9 mouse cellular contexts compared by ENCODE assay signal in the genomic region with DNA sequence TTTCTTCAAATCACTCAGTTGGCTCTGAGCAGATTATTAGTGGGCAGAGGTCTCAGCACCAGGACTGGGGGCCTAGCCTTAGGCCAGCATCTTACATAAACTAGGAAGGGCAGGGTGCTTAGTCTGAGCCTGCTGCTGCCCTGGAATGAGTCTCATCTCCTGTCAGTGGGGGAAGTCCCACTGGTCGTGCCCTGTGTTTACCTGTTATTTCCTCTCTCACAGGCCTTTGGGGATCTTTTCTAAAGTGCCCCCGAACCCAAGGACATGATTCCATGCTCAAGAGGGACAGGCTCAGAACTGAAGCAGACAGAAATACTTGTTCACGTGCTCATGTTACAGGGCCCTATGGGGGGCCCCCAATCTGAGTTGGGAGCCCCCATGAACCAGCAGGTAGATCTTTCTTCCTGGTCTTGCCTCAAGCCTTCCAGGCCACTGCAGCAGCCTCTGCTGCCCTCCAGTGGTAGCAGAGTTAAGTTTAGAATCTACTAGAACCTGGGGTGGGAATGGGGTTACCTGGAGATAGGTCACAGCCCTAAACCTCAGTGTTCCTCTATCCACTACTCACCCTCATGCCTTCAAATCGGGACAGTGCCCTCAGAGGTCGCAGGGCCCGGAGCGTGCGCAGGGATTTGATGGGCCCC. TPM values are rescaled to one million over a fixed set of nuclear protein-coding genes. Genes with fewer than 3 reads are reported as not detected.
DNase-seq lines count a peak whose midpoint lies in the region; ATAC-seq lines count a peak whose summit lies in the region.
"Had no signal": no experiment of that assay in that cellular context is flagged by ENCODE, and none has a peak within 500 bp of the region (broad histone marks: within the 10 kb centered on the region; RNA-seq: fewer than 3 reads in every experiment).

No protein-coding gene starts in this region.

- no peak overlapping the region for H3K4me2 ChIP-seq in midbrain, embryonic 11.5 days
- H3K4me2 ChIP-seq in midbrain, embryonic 16.5 days (ENCODE audit: low read length): no peak overlapping the region
- H3K4me2 ChIP-seq in intestine, embryonic 16.5 days (ENCODE audit: low read depth, low read length): no peak overlapping the region
- H3K4me2 ChIP-seq: embryonic facial prominence, embryonic 15.5 days had no signal

- WGBS in midbrain, embryonic 11.5 days: 71% methylated on average over 8 of the region's 8 CpGs
- 70% methylated on average over 8 of the region's 8 CpGs for WGBS in midbrain, embryonic 16.5 days
- WGBS in embryonic facial prominence, embryonic 10.5 days: 68% methylated on average over 8 of the region's 8 CpGs
- 63% methylated on average over 8 of the region's 8 CpGs for WGBS in intestine, embryonic 16.5 days

- H3K36me3 ChIP-seq in midbrain, embryonic 11.5 days (ENCODE audit: control insufficient read depth, insufficient read depth, low read length): no peaks in the 10 kb centered on the region
- H3K36me3 ChIP-seq in midbrain, embryonic 16.5 days (ENCODE audit: control insufficient read depth, insufficient read depth, low read length): no peaks in the 10 kb centered on the region
- no peaks in the 10 kb centered on the region for H3K36me3 ChIP-seq in embryonic facial prominence, embryonic 10.5 days (replicated peaks)
- no peaks in the 10 kb centered on the region for H3K36me3 ChIP-seq in intestine, embryonic 16.5 days (ENCODE audit: control insufficient read depth, insufficient read depth, low read length)
- H3K36me3 ChIP-seq: embryonic facial prominence, embryonic 15.5 days had no signal

- intact Hi-C loops in left cerebral cortex, postnatal 36 days (cut with DNase I): loop anchor here (5.0 kb wide), 1 partner anchor 57 kb away; no protein-coding TSS in a partner anchor

- H3K27ac ChIP-seq in midbrain, embryonic 11.5 days (ENCODE audit: low read depth, low read length): no peak overlapping the region
- no peak overlapping the region for H3K27ac ChIP-seq in midbrain, embryonic 16.5 days (ENCODE audit: low read length)
- peak overlapping the region; percentile 40; the same call in 1 of the 2 replicates for H3K27ac ChIP-seq in embryonic facial prominence, embryonic 10.5 days (replicated peaks)
- H3K27ac ChIP-seq in intestine, embryonic 16.5 days (ENCODE audit: low read length): no peak overlapping the region
- H3K27ac ChIP-seq: embryonic facial prominence, embryonic 15.5 days had no signal

- H3K4me1 ChIP-seq in midbrain, embryonic 11.5 days (ENCODE audit: control insufficient read depth, insufficient read depth, low read length): no peaks in the 10 kb centered on the region; the same call in 1 of the 2 replicates
- H3K4me1 ChIP-seq in midbrain, embryonic 16.5 days (ENCODE audit: control insufficient read depth, insufficient read depth, low read length): no peaks in the 10 kb centered on the region
- peaks cover 29% of the 10 kb centered on the region for H3K4me1 ChIP-seq in embryonic facial prominence, embryonic 10.5 days
- H3K4me1 ChIP-seq in intestine, embryonic 16.5 days (ENCODE audit: control insufficient read depth, insufficient read depth, low read length): no peaks in the 10 kb centered on the region

- no peak overlapping the region for H3K4me3 ChIP-seq in midbrain, embryonic 11.5 days (ENCODE audit: low read depth, low read length)
- H3K4me3 ChIP-seq in midbrain, embryonic 16.5 days (ENCODE audit: low read depth, low read length): no peak overlapping the region
- H3K4me3 ChIP-seq in embryonic facial prominence, embryonic 10.5 days: no peak overlapping the region
- no peak overlapping the region for H3K4me3 ChIP-seq in intestine, embryonic 16.5 days (ENCODE audit: low read length)
- H3K4me3 ChIP-seq: embryonic facial prominence, embryonic 15.5 days had no signal

- no peaks in the 10 kb centered on the region for H3K9me3 ChIP-seq in midbrain, embryonic 11.5 days (ENCODE audit: control insufficient read depth, low read length)
- H3K9me3 ChIP-seq in midbrain, embryonic 16.5 days (replicated peaks; ENCODE audit: control insufficient read depth, low read length, poor library complexity, severe bottlenecking): no peaks in the 10 kb centered on the region
- no peaks in the 10 kb centered on the region for H3K9me3 ChIP-seq in embryonic facial prominence, embryonic 10.5 days
- H3K9me3 ChIP-seq in intestine, embryonic 16.5 days (ENCODE audit: control insufficient read depth, low read length): no peaks in the 10 kb centered on the region
- H3K9me3 ChIP-seq: embryonic facial prominence, embryonic 15.5 days had no signal

- H3K27me3 ChIP-seq in midbrain, embryonic 11.5 days (ENCODE audit: control insufficient read depth, insufficient read depth, low read length): no peaks in the 10 kb centered on the region
- no peaks in the 10 kb centered on the region for H3K27me3 ChIP-seq in midbrain, embryonic 16.5 days (ENCODE audit: control insufficient read depth, insufficient read depth, low read depth, low read length)
- H3K27me3 ChIP-seq in embryonic facial prominence, embryonic 10.5 days (replicated peaks; ENCODE audit: low read depth, poor library complexity, severe bottlenecking): no peaks in the 10 kb centered on the region
- H3K27me3 ChIP-seq in intestine, embryonic 16.5 days (replicated peaks; ENCODE audit: control insufficient read depth, insufficient read depth, low read length): no peaks in the 10 kb centered on the region
- H3K27me3 ChIP-seq: embryonic facial prominence, embryonic 15.5 days had no signal

- ATAC-seq in midbrain, embryonic 11.5 days (ENCODE audit: low FRiP score): no peak
- ATAC-seq in midbrain, embryonic 16.5 days: no peak
- ATAC-seq in intestine, embryonic 16.5 days: 0 out of 2 replicates have a peak, but pooled peaks have one; percentile 43

- H3K9ac ChIP-seq in midbrain, embryonic 11.5 days (ENCODE audit: low read length): no peak overlapping the region
- H3K9ac ChIP-seq in midbrain, embryonic 16.5 days (ENCODE audit: low read depth, low read length): no peak overlapping the region
- 0 out of 2 replicates have a peak overlapping the region, but pooled peaks have one; percentile 5 for H3K9ac ChIP-seq in intestine, embryonic 16.5 days (ENCODE audit: low read depth, low read length)
- H3K9ac ChIP-seq: embryonic facial prominence, embryonic 15.5 days had no signal

- peak; percentile 86 for DNase-seq in midbrain, embryonic 11.5 days (ENCODE audit: low spot score, missing footprints)
- DNase-seq in adrenal gland, postnatal 10 days: peak; percentile 75
- DNase-seq in embryonic facial prominence, embryonic 10.5 days (ENCODE audit: low spot score): peak; percentile 65
- DNase-seq in left cerebral cortex, postnatal 36 days (ENCODE audit: low spot score in 2 of 2): peak; percentile 29 to 47
- DNase-seq in ovary, postnatal 36 days (ENCODE audit: low spot score): peak; percentile 45
- DNase-seq in thymus, postnatal 25 days: peak; percentile 84

RNA-seq across cellular contexts. Expression of gene Cd79b, which starts 11.1 kb away (rescaled TPM):
- polyA plus RNA-seq in midbrain, embryonic 11.5 days (2014; fragmentation: Nextera tagmentation; extraction: Ambion mirVana): 1.2 and 1.8 TPM in 2 replicates
- polyA plus RNA-seq in midbrain, embryonic 16.5 days (2015; fragmentation: Nextera tagmentation; extraction: Ambion mirVana): 0.76 and 0.92 TPM in 2 replicates
- total RNA-seq in adrenal gland, postnatal 10 days (2021): 10 to 100 TPM; 10.9 to 11.6 TPM
- polyA plus RNA-seq in embryonic facial prominence, embryonic 10.5 days (2016; fragmentation: Nextera tagmentation; extraction: Ambion mirVana): 0.91 and 1.7 TPM in 2 replicates
- 3.0 and 4.4 TPM in 2 replicates for polyA plus RNA-seq in intestine, embryonic 16.5 days (2015; fragmentation: Nextera tagmentation; extraction: Ambion mirVana)
- under 1 TPM; 0.27 to 0.34 TPM for total RNA-seq in left cerebral cortex, postnatal 36 days (2021)

RNA-seq across cellular contexts. Expression of gene Gh, which starts 24.0 kb away (rescaled TPM):
- polyA plus RNA-seq in midbrain, embryonic 11.5 days (2014; fragmentation: Nextera tagmentation; extraction: Ambion mirVana): not detected in 2 replicates
- polyA plus RNA-seq in midbrain, embryonic 16.5 days (2015; fragmentation: Nextera tagmentation; extraction: Ambion mirVana): 1.2 TPM in 1 of 2 replicates, not detected in the other
- total RNA-seq in adrenal gland, postnatal 10 days (2021): not detected
- polyA plus RNA-seq in embryonic facial prominence, embryonic 10.5 days (2016; fragmentation: Nextera tagmentation; extraction: Ambion mirVana): not detected in 2 replicates
- polyA plus RNA-seq in intestine, embryonic 16.5 days (2015; fragmentation: Nextera tagmentation; extraction: Ambion mirVana): not detected in 2 replicates
- not detected for total RNA-seq in left cerebral cortex, postnatal 36 days (2021)
- polyA plus RNA-seq: embryonic facial prominence, embryonic 15.5 days had no signal

RNA-seq across cellular contexts. Expression of gene Scn4a, which starts 27.4 kb away (rescaled TPM):
- not detected in 2 replicates for polyA plus RNA-seq in midbrain, embryonic 11.5 days (2014; fragmentation: Nextera tagmentation; extraction: Ambion mirVana)
- not detected in 2 replicates for polyA plus RNA-seq in midbrain, embryonic 16.5 days (2015; fragmentation: Nextera tagmentation; extraction: Ambion mirVana)
- 10 to 100 TPM in 1 of 2 experiments, 1 to 10 TPM in 1; 2.0 to 13.3 TPM for total RNA-seq in adrenal gland, postnatal 10 days (2021)
- 0.04 and 0.10 TPM in 2 replicates for polyA plus RNA-seq in embryonic facial prominence, embryonic 10.5 days (2016; fragmentation: Nextera tagmentation; extraction: Ambion mirVana)
- 0.02 TPM in 1 of 2 replicates, not detected in the other for polyA plus RNA-seq in intestine, embryonic 16.5 days (2015; fragmentation: Nextera tagmentation; extraction: Ambion mirVana)
- not detected for total RNA-seq in left cerebral cortex, postnatal 36 days (2021)

RNA-seq across cellular contexts. Expression of gene Prr29, which starts 39.6 kb away (rescaled TPM):
- not detected in 2 replicates for polyA plus RNA-seq in midbrain, embryonic 11.5 days (2014; fragmentation: Nextera tagmentation; extraction: Ambion mirVana)
- not detected in 2 replicates for polyA plus RNA-seq in midbrain, embryonic 16.5 days (2015; fragmentation: Nextera tagmentation; extraction: Ambion mirVana)
- 1 to 10 TPM in 1 of 2 experiments, not detected in 1; 1.2 TPM for total RNA-seq in adrenal gland, postnatal 10 days (2021)
- polyA plus RNA-seq in embryonic facial prominence, embryonic 10.5 days (2016; fragmentation: Nextera tagmentation; extraction: Ambion mirVana): not detected in 2 replicates
- 0.53 and 0.54 TPM in 2 replicates for polyA plus RNA-seq in intestine, embryonic 16.5 days (2015; fragmentation: Nextera tagmentation; extraction: Ambion mirVana)
- total RNA-seq in left cerebral cortex, postnatal 36 days (2021): not detected

RNA-seq across cellular contexts. Expression of gene Tcam1, which starts 49.2 kb away (rescaled TPM):
- polyA plus RNA-seq in midbrain, embryonic 11.5 days (2014; fragmentation: Nextera tagmentation; extraction: Ambion mirVana): 0.04 TPM in 2 replicates
- polyA plus RNA-seq in midbrain, embryonic 16.5 days (2015; fragmentation: Nextera tagmentation; extraction: Ambion mirVana): 0.05 and 0.21 TPM in 2 replicates
- total RNA-seq in adrenal gland, postnatal 10 days (2021): under 1 TPM; 0.15 to 0.33 TPM
- polyA plus RNA-seq in embryonic facial prominence, embryonic 10.5 days (2016; fragmentation: Nextera tagmentation; extraction: Ambion mirVana): 0.21 and 0.28 TPM in 2 replicates
- polyA plus RNA-seq in intestine, embryonic 16.5 days (2015; fragmentation: Nextera tagmentation; extraction: Ambion mirVana): 0.20 and 0.27 TPM in 2 replicates
- under 1 TPM; 0.15 to 0.25 TPM for total RNA-seq in left cerebral cortex, postnatal 36 days (2021)
